Mouse (Mus musculus): Measurements from ENCODE around the gene Fcnb.

- no peak for TF ChIP-seq CTCF (conservative IDR thresholded peaks at IDR 0.05; ENCODE audit: low read length)
- TF ChIP-seq NANOG (IDR thresholded peaks at IDR 0.05; ENCODE audit: borderline replicate concordance, low read length): no peak
These were observed 52.8 kb downstream of the Fcnb start for GRCm38 (mm10) chr2:28031860-28032259.

All from E14TG2a.4 (cell line).